Mouse (Mus musculus) E14TG2a.4 (cell line): Measurements from ENCODE around the gene Arhgap33.

Experiments
- CTCF ChIP-seq: conservative IDR thresholded peaks from 2 replicates; pipeline ENCODE4 v1.5.1; 2014; ENCODE audit warnings: low read length
- NANOG ChIP-seq: IDR thresholded peaks from 2 replicates; pipeline ENCODE4 v1.6.1; 2014; ENCODE audit warnings: borderline replicate concordance, low read length, mixed read lengths
- POU5F1 ChIP-seq: IDR thresholded peaks from 2 replicates; pipeline ENCODE4 v1.6.1; 2014; ENCODE audit warnings: low read length, borderline replicate concordance

DNA sequence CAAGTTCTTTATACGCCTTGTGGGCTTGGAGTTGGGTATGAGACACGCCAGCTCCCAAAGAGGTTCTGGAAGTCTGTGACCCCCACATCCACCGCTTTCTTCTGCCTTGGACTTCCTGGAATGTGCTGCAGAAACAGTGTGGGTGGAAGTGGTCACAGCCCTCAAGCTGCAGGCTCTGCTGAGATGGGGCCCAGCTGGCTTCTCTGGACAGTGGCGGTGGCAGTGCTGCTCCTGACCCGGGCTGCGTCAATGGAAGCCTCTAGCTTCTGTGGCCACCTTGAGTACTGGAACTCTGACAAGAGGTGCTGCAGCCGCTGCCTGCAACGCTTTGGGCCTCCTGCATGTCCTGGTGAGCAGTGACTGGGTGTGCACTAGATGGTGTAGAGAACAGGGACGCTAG lies 31.2 kb upstream of the Arhgap33 start:
- TF ChIP-seq CTCF (no peak), POU5F1 (no peak), NANOG (no peak)
